Mouse (Mus musculus) embryonic facial prominence, embryonic 13.5 days (tissue): Measurements from ENCODE around the gene Klhdc8b. TPM values are rescaled to one million over a fixed set of nuclear protein-coding genes. Genes with fewer than 3 reads are reported as not detected.

Experiments used
- ATAC-seq: fragments of 200-750 bp; cut with Nextera tagmentation; 2 replicates; pipeline ENCODE4 v1.8.0; 2017; ENCODE audit warnings: low read depth; ENCODE audit not compliant: insufficient number of reproducible peaks, insufficient read depth, low FRiP score, low TSS enrichment
- H3K27ac ChIP-seq: fragments of 300-500 bp; sonication (generic); 2 replicates; pipeline ENCODE4 v1.5.1; 2015; ENCODE audit warnings: moderate library complexity, mild to moderate bottlenecking, inconsistent platforms
- H3K27me3 ChIP-seq: fragments of 300-500 bp; sonication (generic); 2 replicates; pipeline ENCODE4 v1.6.1; 2015; ENCODE audit warnings: mild to moderate bottlenecking, inconsistent platforms
- H3K36me3 ChIP-seq: fragments of 300-500 bp; sonication (generic); 2 replicates; pipeline ENCODE4 v1.6.1; 2015; ENCODE audit warnings: mild to moderate bottlenecking, inconsistent platforms
- H3K4me1 ChIP-seq: fragments of 300-500 bp; sonication (generic); 2 replicates; pipeline ENCODE4 v1.6.1; 2015; ENCODE audit warnings: inconsistent platforms
- H3K4me2 ChIP-seq: fragments of 300-500 bp; sonication (generic); 2 replicates; pipeline ENCODE4 v1.6.1; 2015; ENCODE audit warnings: moderate library complexity, mild to moderate bottlenecking, inconsistent platforms
- H3K4me3 ChIP-seq: fragments of 300-500 bp; sonication (generic); 2 replicates; pipeline ENCODE4 v1.5.1; 2015; ENCODE audit warnings: mild to moderate bottlenecking, inconsistent platforms
- H3K9ac ChIP-seq: fragments of 300-500 bp; sonication (generic); 2 replicates; pipeline ENCODE4 v1.6.1; 2015; ENCODE audit warnings: mild to moderate bottlenecking, inconsistent platforms
- H3K9me3 ChIP-seq: fragments of 300-500 bp; sonication (generic); 2 replicates; pipeline ENCODE4 v1.6.1; 2016; ENCODE audit warnings: inconsistent platforms
- WGBS: fragments of 180-500 bp; shearing (Covaris S2); methylation state at CpG from one replicate; pipeline ENCODE4 v1.1.7; 2015; ENCODE audit warnings: mixed read lengths; 5-methylcytosine and 5-hydroxymethylcytosine counted together
- polyA plus RNA-seq: library from polyadenylated mRNA; unstranded; fragments of >200 nt; fragmentation: Nextera tagmentation; extraction: Ambion mirVana; gene quantifications from 2 replicates; pipeline ENCODE4 v1.2.1, GENCODE M21; 2015

Gene Klhdc8b
- polyA plus RNA-seq, 1 experiment from 2014 or later = 36.5 TPM

DNA sequence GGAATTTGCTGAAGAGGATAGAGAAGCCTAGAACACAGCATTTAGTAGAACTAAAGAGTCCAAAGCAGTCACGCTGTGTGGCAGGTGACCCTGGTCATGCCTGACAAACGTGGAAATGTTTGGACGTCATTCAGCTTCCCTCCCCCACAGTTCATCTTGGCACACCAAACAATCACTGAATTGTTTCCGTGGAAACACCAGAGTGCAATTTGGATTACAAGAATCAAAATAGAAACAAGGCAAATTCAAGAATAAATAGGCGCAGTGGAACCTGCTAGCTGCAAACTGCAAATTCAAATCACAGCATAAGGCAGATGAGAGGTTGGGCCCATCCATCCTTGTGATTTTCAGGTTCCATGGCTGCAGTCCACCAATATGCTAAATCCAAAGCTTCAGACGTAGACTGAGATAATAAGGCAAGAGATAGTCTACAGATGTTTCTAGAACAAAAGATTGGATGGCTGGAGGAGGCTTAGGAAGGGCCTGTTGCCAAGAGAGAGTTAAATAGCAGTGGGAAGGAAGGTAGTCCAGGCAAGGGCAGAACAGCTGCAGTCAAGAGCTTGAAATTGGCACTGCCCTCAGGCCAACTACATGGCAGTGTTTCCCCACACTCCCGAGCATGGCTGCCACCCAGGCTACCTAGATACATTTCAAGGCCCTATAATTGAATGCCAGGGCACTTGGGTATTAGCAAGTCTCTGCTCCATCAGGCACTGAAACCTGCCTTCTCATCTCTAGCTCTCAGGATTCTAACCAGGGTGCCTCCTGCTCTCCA lies 60.0 kb downstream of the Klhdc8b start:
- Histone ChIP-seq H3K27ac (no peak overlapping the region), H3K27me3 (no peaks in the 10 kb centered on the region), H3K4me3 (no peak overlapping the region), H3K9ac (no peak overlapping the region), H3K4me2 (no peak overlapping the region), H3K9me3 (no peaks in the 10 kb centered on the region), H3K36me3 (no peaks in the 10 kb centered on the region), H3K4me1 (0 out of 2 replicates have a peak, but pooled peaks cover 7% of the 10 kb centered on the region)
- WGBS = 63% methylated on average over 7 of the region's 7 CpGs
- no peak for ATAC-seq

DNA sequence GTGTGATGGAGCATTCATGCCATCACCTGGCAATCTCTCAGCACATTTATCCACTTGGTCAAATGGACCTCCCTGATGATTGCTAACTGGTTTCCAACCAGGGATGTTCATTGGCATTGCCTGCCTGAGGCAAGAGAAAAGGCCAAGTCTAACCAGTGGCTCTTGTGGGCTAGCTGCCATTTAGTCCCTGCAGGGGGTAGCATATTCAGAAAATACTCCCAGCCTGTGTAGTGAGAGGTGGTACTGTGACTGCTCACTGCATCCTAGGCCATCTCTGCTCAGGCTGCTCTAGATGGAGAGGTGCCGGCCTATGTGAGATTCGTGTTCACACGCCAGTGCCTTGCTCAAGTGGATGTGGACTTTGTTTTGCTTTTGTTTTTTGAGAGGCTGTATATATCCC lies 63.1 kb downstream of the Klhdc8b start:
- no peak overlapping the region for H3K27ac ChIP-seq
- no peak for ATAC-seq
- H3K36me3 ChIP-seq = peaks cover 11% of the 10 kb centered on the region
- H3K27me3 ChIP-seq = no peaks in the 10 kb centered on the region
- 88% methylated on average over 3 of the region's 3 CpGs for WGBS
- 0 out of 2 replicates have a peak, but pooled peaks cover 7% of the 10 kb centered on the region for H3K4me1 ChIP-seq
- no peaks in the 10 kb centered on the region for H3K9me3 ChIP-seq
- no peak overlapping the region for H3K4me3 ChIP-seq
- H3K9ac ChIP-seq = no peak overlapping the region
- H3K4me2 ChIP-seq = no peak overlapping the region

Other genes with a start within 250 kb of the Klhdc8b start
- 52.6 and 54.7 TPM in 2 replicates for gene Dag1, start 197.6 kb downstream of the Klhdc8b start, polyA plus RNA-seq
- 48.9 and 50.1 TPM in 2 replicates for gene Nicn1, start 171.2 kb downstream of the Klhdc8b start, polyA plus RNA-seq
- gene Amt, start 164.7 kb downstream of the Klhdc8b start, polyA plus RNA-seq = 12.5 and 15.3 TPM in 2 replicates
- 437 and 448 TPM in 2 replicates for gene Rhoa, start 155.5 kb downstream of the Klhdc8b start, polyA plus RNA-seq
- gene Tcta, start 155.4 kb downstream of the Klhdc8b start, polyA plus RNA-seq = 31.5 and 34.2 TPM in 2 replicates
- 775 and 811 TPM in 2 replicates for gene Gpx1, start 122.7 kb downstream of the Klhdc8b start, polyA plus RNA-seq
- gene Usp4, start 113.7 kb downstream of the Klhdc8b start, polyA plus RNA-seq = 106 and 110 TPM in 2 replicates
- gene 1700102P08Rik, start 68.8 kb downstream of the Klhdc8b start, polyA plus RNA-seq = 1.1 TPM in 2 replicates
- gene Ccdc36, start 33.1 kb downstream of the Klhdc8b start, polyA plus RNA-seq = 1.3 and 1.6 TPM in 2 replicates
- not detected in 2 replicates for gene BC048562, start 25.1 kb downstream of the Klhdc8b start, polyA plus RNA-seq
- 60.4 and 64.3 TPM in 2 replicates for gene Ccdc71, start 1.1 kb downstream of the Klhdc8b start, polyA plus RNA-seq
- gene Lamb2, start 18.2 kb upstream of the Klhdc8b start, polyA plus RNA-seq = 51.1 and 63.2 TPM in 2 replicates
- 75.9 and 77.2 TPM in 2 replicates for gene Usp19, start 29.0 kb upstream of the Klhdc8b start, polyA plus RNA-seq
- gene Qars, start 46.1 kb upstream of the Klhdc8b start, polyA plus RNA-seq = 116 and 124 TPM in 2 replicates
- 123 and 128 TPM in 2 replicates for gene Qrich1, start 55.2 kb upstream of the Klhdc8b start, polyA plus RNA-seq
- gene Impdh2, start 98.7 kb upstream of the Klhdc8b start, polyA plus RNA-seq = 191 and 227 TPM in 2 replicates
- gene Ndufaf3, start 105.9 kb upstream of the Klhdc8b start, polyA plus RNA-seq = 42.3 and 50.4 TPM in 2 replicates
- gene Dalrd3, start 108.3 kb upstream of the Klhdc8b start, polyA plus RNA-seq = 176 and 185 TPM in 2 replicates
- 140 and 147 TPM in 2 replicates for gene Wdr6, start 117.2 kb upstream of the Klhdc8b start, polyA plus RNA-seq
- gene P4htm, start 136.1 kb upstream of the Klhdc8b start, polyA plus RNA-seq = 9.6 and 13.3 TPM in 2 replicates
- gene Arih2, start 187.8 kb upstream of the Klhdc8b start, polyA plus RNA-seq = 51.9 and 53.7 TPM in 2 replicates
- 47.1 and 48.4 TPM in 2 replicates for gene Slc25a20, start 200.5 kb upstream of the Klhdc8b start, polyA plus RNA-seq
- gene Prkar2a, start 227.7 kb upstream of the Klhdc8b start, polyA plus RNA-seq = 25.6 and 27.9 TPM in 2 replicates